Mouse (Mus musculus) lung, postnatal 0 days (tissue): Measurements from ENCODE around the gene Zfp60.

Experiments used
- CTCF ChIP-seq: IDR thresholded peaks from 2 replicates; pipeline ENCODE4 v1.5.1; 2016; ENCODE audit warnings: antibody characterized with exemption, mild to moderate bottlenecking
- EP300 ChIP-seq: IDR thresholded peaks from 2 replicates; pipeline ENCODE4 v1.6.1; 2016; ENCODE audit warnings: antibody characterized with exemption, mild to moderate bottlenecking, control low read depth

DNA sequence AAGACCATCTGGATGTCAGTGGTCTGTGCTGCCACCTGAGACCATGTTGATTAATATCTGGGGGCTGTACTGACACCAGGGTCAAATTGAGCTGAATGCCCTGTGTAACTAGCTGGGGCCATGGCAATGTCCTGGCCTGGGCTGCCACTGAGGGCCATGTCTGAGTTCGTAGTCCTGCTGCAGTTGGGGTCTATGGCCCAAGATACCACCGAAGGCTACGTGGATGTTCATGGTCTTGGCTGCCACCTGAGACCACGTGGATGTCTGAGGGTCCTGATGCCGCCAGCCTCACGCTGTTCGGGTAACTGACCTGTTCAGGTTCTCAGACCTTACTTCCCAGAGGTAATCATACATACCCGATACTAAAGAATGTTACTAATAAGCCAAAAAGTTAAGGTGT is 9.2 kb upstream of the Zfp60 start:
- TF ChIP-seq CTCF (no peak), EP300 (no peak)
